Mouse (Mus musculus) E14TG2a.4 (cell line): ENCODE measurements at regions not wholly inside any gene's neighbourhood (a gene's known extent, or its start where the extent isn't known, plus 50 kb on each side); places are given as distances from the start of the nearest gene placed in this dataset.

Experiments
- CTCF ChIP-seq: conservative IDR thresholded peaks from 2 replicates; pipeline ENCODE4 v1.5.1; 2014; ENCODE audit warnings: low read length
- NANOG ChIP-seq: IDR thresholded peaks from 2 replicates; pipeline ENCODE4 v1.6.1; 2014; ENCODE audit warnings: borderline replicate concordance, low read length, mixed read lengths
- POU5F1 ChIP-seq: IDR thresholded peaks from 2 replicates; pipeline ENCODE4 v1.6.1; 2014; ENCODE audit warnings: low read length, borderline replicate concordance

DNA sequence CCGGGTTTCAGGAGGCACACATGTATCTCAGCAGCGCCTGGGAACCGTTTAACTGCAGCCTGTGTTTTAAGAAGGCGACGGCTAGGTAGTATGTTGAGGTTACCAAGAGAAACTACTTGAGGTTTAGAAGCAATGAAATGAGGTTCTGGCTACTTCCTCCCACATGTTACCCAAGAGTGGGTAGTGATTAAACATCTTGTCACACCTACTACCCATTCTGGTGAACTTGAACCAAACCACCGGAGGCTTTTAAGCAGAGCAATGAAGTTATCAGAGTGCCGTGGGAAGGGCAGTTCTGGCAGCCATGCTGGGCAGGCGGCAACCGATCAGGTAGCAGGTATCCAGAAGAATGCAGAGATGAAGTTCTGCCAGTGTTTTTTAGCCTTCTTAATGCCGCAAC is 84.5 kb upstream of the S1pr1 start:
- TF ChIP-seq CTCF, result no peak
- no peak for TF ChIP-seq POU5F1
- no peak for TF ChIP-seq NANOG
